Mouse (Mus musculus) lung, adult 10 weeks (tissue): ENCODE measurements around the gene Defb39. TPM values are rescaled to one million over a fixed set of nuclear protein-coding genes. Genes with fewer than 3 reads are reported as not detected.

Source experiments
- polyA plus RNA-seq: library from polyadenylated mRNA; stranded (reverse); fragments of 350-450 nt; fragmentation: Illumina TruSeq; extraction: RNeasy Lipid Tissue Mini Kit (QIAGEN cat#74804); gene quantifications from one replicate; pipeline ENCODE4 v1.2.3, GENCODE M21; 2014; ENCODE audit warnings: low read depth, low replicate concordance; ENCODE audit not compliant: insufficient read depth

Gene Defb39
- polyA plus RNA-seq = not detected

GRCm38 (mm10) chr8:19064710-19065109, at the start of gene Defb39:
Gene Defb39, minus strand, starts transcription at chr8:19064810.

DNA sequence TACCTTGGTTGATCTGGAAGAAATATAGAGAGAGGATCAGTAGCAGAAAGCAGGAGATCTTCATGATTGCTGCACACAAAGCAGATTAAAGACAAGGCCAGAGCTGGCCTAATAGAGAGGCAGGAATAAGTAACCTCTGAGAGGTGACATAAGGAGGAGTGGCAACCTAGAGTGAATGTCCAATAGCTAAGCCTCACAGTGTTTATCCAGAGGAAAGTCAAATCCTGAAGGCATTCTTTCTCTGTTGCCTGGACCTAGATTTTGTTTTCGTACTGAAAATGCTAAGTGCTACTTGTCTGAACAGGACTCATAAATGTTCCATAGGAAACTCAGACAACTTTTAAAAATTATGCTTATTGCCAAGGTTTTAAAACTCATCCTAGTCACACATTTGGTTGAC, 38.1 kb downstream of the Defb39 start, which contains the start of gene Defb38:
Gene Defb38, minus strand, starts transcription at position 101 of the 400 bp plus-strand sequence.

Other genes starting within 250 kb of the Defb39 start
- gene Defb40, start 86.6 kb downstream of the Defb39 start, polyA plus RNA-seq = not detected
- gene Defb37, start 73.8 kb downstream of the Defb39 start, polyA plus RNA-seq = not detected
- gene Defb38, start 38.2 kb downstream of the Defb39 start, polyA plus RNA-seq = not detected
- not detected for gene Defb12, start 50.0 kb upstream of the Defb39 start, polyA plus RNA-seq
- not detected for gene Defb34, start 58.9 kb upstream of the Defb39 start, polyA plus RNA-seq
- gene Gm45826, start 76.0 kb upstream of the Defb39 start, polyA plus RNA-seq = not detected
- not detected for gene Defb14, start 129.5 kb upstream of the Defb39 start, polyA plus RNA-seq
- gene Defb4, start 133.9 kb upstream of the Defb39 start, polyA plus RNA-seq = not detected
- gene Defb6, start 160.7 kb upstream of the Defb39 start, polyA plus RNA-seq = not detected
- gene Defb46, start 175.1 kb upstream of the Defb39 start, polyA plus RNA-seq = not detected
- not detected for gene Defb5, start 182.8 kb upstream of the Defb39 start, polyA plus RNA-seq
- not detected for gene Defb3, start 228.6 kb upstream of the Defb39 start, polyA plus RNA-seq